Mouse (Mus musculus): ENCODE results near the gene Vwce.

The Vwce gene

GRCm38 (mm10) chr19:10691660-10692059, 57.6 kb downstream of the Vwce start:
- no peak for DNase-seq (ENCODE audit: low spot score)

- no peak for DNase-seq (ENCODE audit: low spot score)
Observed at GRCm38 (mm10) chr19:10692361-10692760, 58.3 kb downstream of the Vwce start.

- DNase-seq (ENCODE audit: low spot score): no peak
Observed at GRCm38 (mm10) chr19:10693926-10694682, 60.1 kb downstream of the Vwce start.

GRCm38 (mm10) chr19:10695801-10696200, 61.8 kb downstream of the Vwce start:
- no peak for DNase-seq (ENCODE audit: low spot score)

GRCm38 (mm10) chr19:10698131-10698991, 64.3 kb downstream of the Vwce start:
- no peak for DNase-seq (ENCODE audit: low spot score)

GRCm38 (mm10) chr19:10699851-10700250, 65.8 kb downstream of the Vwce start:
- DNase-seq (ENCODE audit: low spot score): no peak

- no peak for DNase-seq (ENCODE audit: low spot score)
Observed at GRCm38 (mm10) chr19:10701013-10701726, 67.2 kb downstream of the Vwce start.

GRCm38 (mm10) chr19:10702125-10702524, 68.1 kb downstream of the Vwce start:
- DNase-seq (ENCODE audit: low spot score): no peak

GRCm38 (mm10) chr19:10703470-10703869, 69.5 kb downstream of the Vwce start:
- no peak for DNase-seq (ENCODE audit: low spot score)

- DNase-seq (ENCODE audit: low spot score): no peak
Observed at GRCm38 (mm10) chr19:10707087-10707875, 73.3 kb downstream of the Vwce start.

GRCm38 (mm10) chr19:10707881-10708280, 73.9 kb downstream of the Vwce start:
- no peak for DNase-seq (ENCODE audit: low spot score)

GRCm38 (mm10) chr19:10708900-10709299, 74.9 kb downstream of the Vwce start:
- no peak for DNase-seq (ENCODE audit: low spot score)

GRCm38 (mm10) chr19:10709360-10710087, 75.5 kb downstream of the Vwce start:
- peak; percentile 94 for DNase-seq (ENCODE audit: low spot score)

- peak; percentile 67 for DNase-seq (ENCODE audit: low spot score)
Observed at GRCm38 (mm10) chr19:10710088-10710511, 76.1 kb downstream of the Vwce start.

- DNase-seq (ENCODE audit: low spot score): no peak
Observed at GRCm38 (mm10) chr19:10710751-10711150, 76.7 kb downstream of the Vwce start.

- no peak for DNase-seq (ENCODE audit: low spot score)
Observed at GRCm38 (mm10) chr19:10712194-10712593, 78.2 kb downstream of the Vwce start.

GRCm38 (mm10) chr19:10712646-10713045, 78.6 kb downstream of the Vwce start:
- DNase-seq (ENCODE audit: low spot score): no peak

GRCm38 (mm10) chr19:10713551-10713950, 79.5 kb downstream of the Vwce start:
- DNase-seq (ENCODE audit: low spot score): no peak

- no peak for DNase-seq (ENCODE audit: low spot score)
Observed at GRCm38 (mm10) chr19:10714168-10714567, 80.2 kb downstream of the Vwce start.

- no peak for DNase-seq (ENCODE audit: low spot score)
Observed at GRCm38 (mm10) chr19:10714682-10715475, 80.9 kb downstream of the Vwce start.

Measured in left cerebral cortex, adult 11 months (tissue).